Mouse (Mus musculus) cortical plate, adult 2 months (tissue): ENCODE results near the gene Pole3.

Experiments used
- CTCF ChIP-seq: fragments of 200-500 bp; IDR thresholded peaks from 2 replicates; pipeline ENCODE4 v1.5.1; 2011; ENCODE audit warnings: mild to moderate bottlenecking, control low read depth, low read length; ENCODE audit not compliant: insufficient read depth; ENCODE audit errors: extremely low read depth
- POLR2A ChIP-seq: fragments of 200-500 bp; IDR thresholded peaks from 2 replicates; pipeline ENCODE4 v1.6.1; 2011; ENCODE audit warnings: mild to moderate bottlenecking, low read length, control low read depth; ENCODE audit not compliant: insufficient read depth; ENCODE audit errors: extremely low read depth

- no peak for TF ChIP-seq POLR2A
- no peak for TF ChIP-seq CTCF
These were observed 49.7 kb downstream of the Pole3 start for GRCm38 (mm10) chr4:62475131-62475530.
